Mouse (Mus musculus): Measurements from ENCODE around the gene D17H6S53E.

- no peak for TF ChIP-seq CTCF (IDR thresholded peaks at IDR 0.05; ENCODE audit: insufficient read depth, low read length)
- no peak for TF ChIP-seq POLR2A (IDR thresholded peaks at IDR 0.05; ENCODE audit: borderline replicate concordance, extremely low read depth, low read depth, low read length)
These were observed 29.3 kb downstream of the D17H6S53E start for GRCm38 (mm10) chr17:35155451-35155850.
